ENCODE assay signal across 9 mouse cellular contexts in the genomic region with DNA sequence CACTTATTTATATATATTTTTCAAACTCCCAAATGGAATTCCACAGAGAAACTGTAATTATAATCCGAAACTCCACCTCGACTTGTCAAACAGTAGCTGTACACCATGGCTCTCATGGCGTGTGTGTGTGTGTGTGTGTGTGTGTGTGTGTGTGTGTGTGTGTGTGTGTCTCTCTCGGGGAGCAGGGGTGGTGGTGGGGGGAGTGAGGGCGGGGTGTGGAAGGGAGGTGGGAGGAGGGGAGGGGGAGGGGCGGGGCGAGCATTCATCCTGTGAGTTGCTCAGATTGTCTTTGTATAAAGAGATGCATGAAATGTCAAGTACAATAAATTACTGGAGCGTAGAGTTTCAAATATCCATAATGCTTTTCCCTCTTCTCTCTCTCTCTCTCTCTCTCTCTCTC.
A peak's percentile ranks its signal among the peaks of the same experiment; 100 is the strongest.
DNase-seq lines count a peak whose midpoint lies in the region; ATAC-seq and TF ChIP-seq lines count a peak whose summit lies in the region.
"Had no signal": no experiment of that assay in that cellular context is flagged by ENCODE, and none has a peak within 500 bp of the region (broad histone marks: within the 10 kb centered on the region; RNA-seq: fewer than 3 reads in every experiment).

No protein-coding gene starts in this region.

- H3K36me3 ChIP-seq in lung, postnatal 0 days (ENCODE audit: insufficient read depth, low read length): no peaks in the 10 kb centered on the region
- H3K36me3 ChIP-seq in forebrain, postnatal 0 days (ENCODE audit: insufficient read depth): no peaks in the 10 kb centered on the region
- H3K36me3 ChIP-seq in neural tube, embryonic 12.5 days: 0 out of 2 replicates have a peak, but pooled peaks cover 2% of the 10 kb centered on the region

- peak overlapping the region; percentile 56; the same call in 1 of the 2 replicates for H3K4me2 ChIP-seq in lung, postnatal 0 days (replicated peaks; ENCODE audit: low read depth, low read length)
- H3K4me2 ChIP-seq in forebrain, postnatal 0 days (ENCODE audit: low read depth): peak overlapping the region; percentile 32
- peak overlapping the region; percentile 27 for H3K4me2 ChIP-seq in neural tube, embryonic 12.5 days (replicated peaks)

- no peaks in the 10 kb centered on the region for H3K27me3 ChIP-seq in lung, postnatal 0 days (replicated peaks; ENCODE audit: insufficient read depth, low read length)
- H3K27me3 ChIP-seq in forebrain, postnatal 0 days (ENCODE audit: insufficient read depth, low read length): no peaks in the 10 kb centered on the region
- no peaks in the 10 kb centered on the region for H3K27me3 ChIP-seq in neural tube, embryonic 12.5 days (replicated peaks)

- peak; percentile 31 for DNase-seq in heart, adult 11 months
- DNase-seq in heart, postnatal 4 days: no peak
- DNase-seq in lung, postnatal 0 days (ENCODE audit: low spot score): no peak
- DNase-seq in lung, adult 2 months: no peak
- no peak for DNase-seq in forebrain, postnatal 0 days
- DNase-seq in right cerebral cortex, adult 18-20 months: no peak
- no peak for DNase-seq in MN1 (ENCODE audit: low spot score)
- DNase-seq: heart, postnatal 10 days had no signal

- no peak for TF ChIP-seq CTCF in lung, postnatal 0 days (IDR thresholded peaks at IDR 0.05)
- no peak for TF ChIP-seq CTCF in lung, adult 2 months (IDR thresholded peaks at IDR 0.05; ENCODE audit: insufficient read depth, low read length)
- TF ChIP-seq CTCF in forebrain, postnatal 0 days (IDR thresholded peaks at IDR 0.05; ENCODE audit: low read depth): no peak

- no peaks in the 10 kb centered on the region for H3K9me3 ChIP-seq in lung, postnatal 0 days (ENCODE audit: low read length)
- H3K9me3 ChIP-seq in forebrain, postnatal 0 days (ENCODE audit: low read length): no peaks in the 10 kb centered on the region
- H3K9me3 ChIP-seq in neural tube, embryonic 12.5 days: no peaks in the 10 kb centered on the region

- no peak overlapping the region for H3K9ac ChIP-seq in lung, postnatal 0 days (replicated peaks; ENCODE audit: low read depth)
- no peak overlapping the region for H3K9ac ChIP-seq in forebrain, postnatal 0 days
- H3K9ac ChIP-seq in neural tube, embryonic 12.5 days: no peak overlapping the region

- no peak for TF ChIP-seq EP300 in lung, postnatal 0 days (IDR thresholded peaks at IDR 0.05)

- no peak overlapping the region for H3K27ac ChIP-seq in lung, postnatal 0 days (ENCODE audit: low read length)
- H3K27ac ChIP-seq in forebrain, postnatal 0 days (ENCODE audit: low read depth, low read length): no peak overlapping the region
- H3K27ac ChIP-seq in neural tube, embryonic 12.5 days: no peak overlapping the region

- ATAC-seq in lung, postnatal 0 days: no peak
- no peak for ATAC-seq in forebrain, postnatal 0 days
- ATAC-seq in neural tube, embryonic 12.5 days (ENCODE audit: low FRiP score, low read depth): peak; percentile 64; the same call in 1 of the 2 replicates

- H3K4me3 ChIP-seq in lung, postnatal 0 days (ENCODE audit: low read depth, low read length): peak overlapping the region; percentile 12; the same call in 1 of the 2 replicates
- H3K4me3 ChIP-seq in lung, adult 2 months (replicated peaks; ENCODE audit: extremely low read depth, low read depth, low read length): no peak overlapping the region
- 0 out of 2 replicates have a peak overlapping the region, but pooled peaks have one; percentile 9 for H3K4me3 ChIP-seq in forebrain, postnatal 0 days (ENCODE audit: low read depth, low read length)
- H3K4me3 ChIP-seq in neural tube, embryonic 12.5 days: no peak overlapping the region

- H3K4me1 ChIP-seq in lung, postnatal 0 days (ENCODE audit: insufficient read depth, low read depth, low read length): no peaks in the 10 kb centered on the region; the same call in 1 of the 2 replicates
- peaks cover 4% of the 10 kb centered on the region for H3K4me1 ChIP-seq in lung, adult 2 months (ENCODE audit: control insufficient read depth, insufficient read depth, low read length)
- peaks cover 25% of the 10 kb centered on the region; the same call in 1 of the 2 replicates for H3K4me1 ChIP-seq in forebrain, postnatal 0 days (ENCODE audit: insufficient read depth)
- peaks cover 27% of the 10 kb centered on the region for H3K4me1 ChIP-seq in neural tube, embryonic 12.5 days

- TF ChIP-seq POLR2A in lung, adult 2 months (IDR thresholded peaks at IDR 0.05; ENCODE audit: borderline replicate concordance, extremely low read depth, low read depth, low read length): no peak

- WGBS in lung, postnatal 0 days: 64% methylated on average over 5 of the region's 8 CpGs
- WGBS in lung, adult 2 months: 43% methylated on average over 5 of the region's 8 CpGs
- 19% methylated on average over 6 of the region's 8 CpGs for WGBS in forebrain, postnatal 0 days
- 58% methylated on average over 4 of the region's 8 CpGs for WGBS in neural tube, embryonic 12.5 days

Comparison
In these comparisons a context has a peak if more than half of its experiments do, and no peak if none do; other contexts are left out.
1. H3K4me3 ChIP-seq: peak in lung, postnatal 0 days (single experiment) and forebrain, postnatal 0 days (single experiment); none in lung, adult 2 months (single experiment) and neural tube, embryonic 12.5 days (single experiment).
2. Peak in every context shown above with its lines, with median percentiles within 50 percentile points of each other: H3K4me2 ChIP-seq.